ENCODE assay signal across 10 mouse cellular contexts in genomic region chr3:103256089-103256819, GRCm38 (mm10). TPM values are rescaled to one million over a fixed set of nuclear protein-coding genes. Genes with fewer than 3 reads are reported as not detected.
DNase-seq lines count a peak whose midpoint lies in the region; ATAC-seq lines count a peak whose summit lies in the region.
"Had no signal": no experiment of that assay in that cellular context is flagged by ENCODE, and none has a peak within 500 bp of the region (broad histone marks: within the 10 kb centered on the region; RNA-seq: fewer than 3 reads in every experiment).

No protein-coding gene starts in this region.

- intact Hi-C loops in heart, postnatal 36 days (cut with DNase I) = no loop called here

- H3K9me3 ChIP-seq in heart, embryonic 11.5 days (replicated peaks; ENCODE audit: control insufficient read depth, low read length) = no peaks in the 10 kb centered on the region
- H3K9me3 ChIP-seq in heart, embryonic 15.5 days (replicated peaks) = no peaks in the 10 kb centered on the region
- no peaks in the 10 kb centered on the region for H3K9me3 ChIP-seq in liver, embryonic 16.5 days (replicated peaks; ENCODE audit: control insufficient read depth, low read length)
- H3K9me3 ChIP-seq in stomach, embryonic 14.5 days (ENCODE audit: control insufficient read depth, low read depth, low read length) = no peaks in the 10 kb centered on the region
- no peaks in the 10 kb centered on the region for H3K9me3 ChIP-seq in kidney, embryonic 16.5 days (ENCODE audit: low read length)
- H3K9me3 ChIP-seq: embryonic facial prominence, embryonic 13.5 days; limb, embryonic 12.5 days had no signal

- H3K9ac ChIP-seq in heart, embryonic 11.5 days (ENCODE audit: low read depth, low read length) = no peak overlapping the region
- no peak overlapping the region for H3K9ac ChIP-seq in heart, embryonic 15.5 days
- H3K9ac ChIP-seq in liver, embryonic 16.5 days (ENCODE audit: low read depth, low read length) = no peak overlapping the region
- H3K9ac ChIP-seq in stomach, embryonic 14.5 days (replicated peaks; ENCODE audit: low read depth, low read length) = no peak overlapping the region
- H3K9ac ChIP-seq in kidney, embryonic 16.5 days (replicated peaks; ENCODE audit: low read length) = no peak overlapping the region
- H3K9ac ChIP-seq: embryonic facial prominence, embryonic 13.5 days; limb, embryonic 12.5 days had no signal

- H3K27me3 ChIP-seq in heart, embryonic 11.5 days (ENCODE audit: control insufficient read depth, insufficient read depth, low read length) = no peaks in the 10 kb centered on the region
- no peaks in the 10 kb centered on the region for H3K27me3 ChIP-seq in heart, embryonic 15.5 days
- no peaks in the 10 kb centered on the region for H3K27me3 ChIP-seq in liver, embryonic 16.5 days (ENCODE audit: control insufficient read depth, insufficient read depth, low read depth, low read length)
- no peaks in the 10 kb centered on the region for H3K27me3 ChIP-seq in stomach, embryonic 14.5 days (ENCODE audit: control insufficient read depth, insufficient read depth, low read length)
- no peaks in the 10 kb centered on the region for H3K27me3 ChIP-seq in kidney, embryonic 16.5 days (ENCODE audit: insufficient read depth, low read length)
- H3K27me3 ChIP-seq: embryonic facial prominence, embryonic 13.5 days; limb, embryonic 12.5 days had no signal

- H3K4me3 ChIP-seq in heart, embryonic 11.5 days (ENCODE audit: low read depth, low read length) = no peak overlapping the region
- H3K4me3 ChIP-seq in heart, embryonic 15.5 days = no peak overlapping the region
- no peak overlapping the region for H3K4me3 ChIP-seq in liver, embryonic 16.5 days (ENCODE audit: low read depth, low read length)
- no peak overlapping the region for H3K4me3 ChIP-seq in stomach, embryonic 14.5 days (ENCODE audit: low read depth, low read length)
- H3K4me3 ChIP-seq in kidney, embryonic 16.5 days (ENCODE audit: low read length) = no peak overlapping the region
- H3K4me3 ChIP-seq: embryonic facial prominence, embryonic 13.5 days; limb, embryonic 12.5 days had no signal

- H3K4me2 ChIP-seq in heart, embryonic 11.5 days = peak overlapping the region; percentile 31
- no peak overlapping the region for H3K4me2 ChIP-seq in heart, embryonic 15.5 days
- H3K4me2 ChIP-seq in liver, embryonic 16.5 days (ENCODE audit: low read depth, low read length) = no peak overlapping the region
- H3K4me2 ChIP-seq in stomach, embryonic 14.5 days (replicated peaks; ENCODE audit: low read depth, low read length) = no peak overlapping the region
- H3K4me2 ChIP-seq in kidney, embryonic 16.5 days (replicated peaks; ENCODE audit: low read depth, low read length) = no peak overlapping the region
- H3K4me2 ChIP-seq: embryonic facial prominence, embryonic 13.5 days; limb, embryonic 12.5 days had no signal

- H3K4me1 ChIP-seq in heart, embryonic 11.5 days (ENCODE audit: control insufficient read depth, insufficient read depth, low read length) = peaks cover 3% of the 10 kb centered on the region
- H3K4me1 ChIP-seq in heart, embryonic 15.5 days (replicated peaks) = peaks cover 2% of the 10 kb centered on the region; the same call in 1 of the 2 replicates
- no peaks in the 10 kb centered on the region for H3K4me1 ChIP-seq in liver, embryonic 16.5 days (ENCODE audit: control insufficient read depth, low read depth, low read length)
- H3K4me1 ChIP-seq in stomach, embryonic 14.5 days (ENCODE audit: control insufficient read depth, insufficient read depth, low read length) = no peaks in the 10 kb centered on the region
- no peaks in the 10 kb centered on the region for H3K4me1 ChIP-seq in kidney, embryonic 16.5 days (ENCODE audit: insufficient read depth, low read length)
- H3K4me1 ChIP-seq: embryonic facial prominence, embryonic 13.5 days had no signal

- H3K36me3 ChIP-seq in heart, embryonic 11.5 days (ENCODE audit: control insufficient read depth, insufficient read depth, low read length) = no peaks in the 10 kb centered on the region
- H3K36me3 ChIP-seq in heart, embryonic 15.5 days = no peaks in the 10 kb centered on the region
- H3K36me3 ChIP-seq in liver, embryonic 16.5 days (ENCODE audit: control insufficient read depth, insufficient read depth) = no peaks in the 10 kb centered on the region
- no peaks in the 10 kb centered on the region for H3K36me3 ChIP-seq in stomach, embryonic 14.5 days (ENCODE audit: control insufficient read depth, insufficient read depth, low read length)
- no peaks in the 10 kb centered on the region for H3K36me3 ChIP-seq in kidney, embryonic 16.5 days (ENCODE audit: insufficient read depth, low read length)
- H3K36me3 ChIP-seq: embryonic facial prominence, embryonic 13.5 days; limb, embryonic 12.5 days had no signal

- peak overlapping the region; percentile 68 for H3K27ac ChIP-seq in heart, embryonic 11.5 days (ENCODE audit: low read depth, low read length)
- no peak overlapping the region for H3K27ac ChIP-seq in heart, embryonic 15.5 days
- no peak overlapping the region for H3K27ac ChIP-seq in liver, embryonic 16.5 days (ENCODE audit: low read length)
- H3K27ac ChIP-seq in stomach, embryonic 14.5 days (ENCODE audit: low read length) = no peak overlapping the region
- no peak overlapping the region for H3K27ac ChIP-seq in kidney, embryonic 16.5 days (ENCODE audit: low read length)
- H3K27ac ChIP-seq: embryonic facial prominence, embryonic 13.5 days; limb, embryonic 12.5 days had no signal

- peak; percentile 73 for ATAC-seq in heart, embryonic 11.5 days (replicated peaks; ENCODE audit: insufficient number of reproducible peaks, low FRiP score, low TSS enrichment)
- ATAC-seq in heart, embryonic 15.5 days (replicated peaks; ENCODE audit: insufficient number of reproducible peaks, insufficient read depth, low FRiP score, low read depth) = peak; percentile 60; the same call in 1 of the 2 replicates
- ATAC-seq in liver, embryonic 16.5 days (ENCODE audit: low read depth) = peak; percentile 72
- ATAC-seq in stomach, embryonic 14.5 days (ENCODE audit: insufficient number of reproducible peaks, insufficient read depth, low FRiP score, low read depth) = peak; percentile 88
- no peak for ATAC-seq in kidney, embryonic 16.5 days (ENCODE audit: low FRiP score, low TSS enrichment)

- no peak for DNase-seq in heart, postnatal 36 days
- DNase-seq in adrenal gland, adult 18-20 months (ENCODE audit: low spot score in 2 of 2) = no peak
- DNase-seq in right cerebral cortex, adult 2 months (ENCODE audit: low spot score in 2 of 2) = no peak

- 14% methylated on average over 10 of the region's 10 CpGs for WGBS in heart, embryonic 11.5 days (ENCODE audit: insufficient replicate concordance)
- WGBS in heart, embryonic 15.5 days = 21% methylated on average over 10 of the region's 10 CpGs
- 16% methylated on average over 10 of the region's 10 CpGs for WGBS in liver, embryonic 16.5 days (ENCODE audit: insufficient replicate concordance)
- 35% methylated on average over 10 of the region's 10 CpGs for WGBS in stomach, embryonic 14.5 days
- 53% methylated on average over 10 of the region's 10 CpGs for WGBS in kidney, embryonic 16.5 days

RNA-seq across cellular contexts. Expression of gene Trim33, which starts 22.8 kb away (rescaled TPM):
- polyA plus RNA-seq in heart, embryonic 11.5 days (2014; fragmentation: Nextera tagmentation; extraction: Ambion mirVana) = 15.0 and 15.8 TPM in 2 replicates
- total RNA-seq in heart, postnatal 36 days (2021) = 10 to 100 TPM; 15.8 to 16.1 TPM
- polyA plus RNA-seq in heart, embryonic 15.5 days (2015; fragmentation: Nextera tagmentation; extraction: Ambion mirVana) = 10.1 and 11.7 TPM in 2 replicates
- polyA plus RNA-seq in liver, embryonic 16.5 days (2015; fragmentation: Nextera tagmentation; extraction: Ambion mirVana) = 5.1 and 6.1 TPM in 2 replicates
- polyA plus RNA-seq in stomach, embryonic 14.5 days (2014; fragmentation: Nextera tagmentation; extraction: Ambion mirVana) = 30.4 and 36.4 TPM in 2 replicates
- 17.5 and 25.1 TPM in 2 replicates for polyA plus RNA-seq in kidney, embryonic 16.5 days (2015; fragmentation: Nextera tagmentation; extraction: Ambion mirVana)
- total RNA-seq in adrenal gland, adult 18-20 months (2021) = 10 to 100 TPM; 28.5 to 36.8 TPM
